9 mouse cellular contexts compared by ENCODE assay signal in the genomic region with DNA sequence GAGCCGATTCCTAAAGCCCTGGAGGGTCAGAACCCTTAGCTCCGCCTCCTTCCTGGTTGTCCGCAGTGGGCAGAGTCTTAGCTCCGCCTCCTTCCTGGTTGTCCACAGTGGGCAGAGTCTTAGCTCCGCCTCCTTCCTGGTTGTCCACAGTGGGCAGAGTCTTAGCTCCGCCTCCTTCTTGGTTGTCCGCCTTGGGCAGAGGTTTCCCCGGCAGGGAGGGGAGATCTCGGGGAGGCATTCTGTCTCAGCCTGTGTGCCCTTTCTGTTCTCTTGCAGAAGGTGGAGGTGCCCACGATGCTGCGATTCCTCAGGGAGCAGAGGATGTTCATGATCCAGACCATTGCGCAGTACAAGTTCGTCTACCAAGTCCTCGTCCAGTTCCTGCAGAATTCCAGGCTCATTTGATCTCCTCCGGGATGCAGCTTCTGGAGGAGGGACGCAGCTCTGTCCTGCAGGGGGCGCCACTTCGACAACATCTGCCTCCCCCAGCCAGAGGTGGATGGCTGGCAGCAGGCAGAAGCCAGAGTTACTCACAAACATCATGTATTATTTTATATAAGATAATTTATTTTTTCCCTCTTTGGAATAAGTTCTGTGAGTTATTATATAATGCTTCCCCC. TPM values are rescaled to one million over a fixed set of nuclear protein-coding genes. Genes with fewer than 3 reads are reported as not detected.
DNase-seq lines count a peak whose midpoint lies in the region; ATAC-seq and TF ChIP-seq lines count a peak whose summit lies in the region.
"Had no signal": no experiment of that assay in that cellular context is flagged by ENCODE, and none has a peak within 500 bp of the region (broad histone marks: within the 10 kb centered on the region; RNA-seq: fewer than 3 reads in every experiment).

No protein-coding gene starts in this region.

- no peak overlapping the region for H3K4me3 ChIP-seq in hindbrain, postnatal 0 days (ENCODE audit: low read length)
- H3K4me3 ChIP-seq in hindbrain, embryonic 12.5 days: no peak overlapping the region

- peak; percentile 33 for TF ChIP-seq CTCF in hindbrain, postnatal 0 days (IDR thresholded peaks at IDR 0.05; ENCODE audit: low read depth)

- no peaks in the 10 kb centered on the region for H3K9me3 ChIP-seq in hindbrain, postnatal 0 days (ENCODE audit: low read length)
- H3K9me3 ChIP-seq in hindbrain, embryonic 12.5 days (replicated peaks): no peaks in the 10 kb centered on the region

- no peaks in the 10 kb centered on the region for H3K36me3 ChIP-seq in hindbrain, postnatal 0 days (ENCODE audit: insufficient read depth, low read length)
- H3K36me3 ChIP-seq in hindbrain, embryonic 12.5 days: no peaks in the 10 kb centered on the region

- no peaks in the 10 kb centered on the region for H3K4me1 ChIP-seq in hindbrain, postnatal 0 days (ENCODE audit: insufficient read depth, low read length)
- peaks cover 12% of the 10 kb centered on the region for H3K4me1 ChIP-seq in hindbrain, embryonic 12.5 days

- DNase-seq in hindbrain, postnatal 0 days (ENCODE audit: low spot score): no peak
- DNase-seq in thymus, postnatal 14 days: peak; percentile 40
- no peak for DNase-seq in thymus, postnatal 0 days (ENCODE audit: low spot score)
- peak; percentile 6 for DNase-seq in c-Kit-negative CD71-positive TER-119-positive erythroid progenitor cells, embryonic 14.5 days (ENCODE audit: low read depth, low spot score)
- no peak for DNase-seq in embryo, embryonic 11 days
- DNase-seq in left cerebral cortex, adult 11 months (ENCODE audit: low spot score): no peak
- DNase-seq: thymus, postnatal 25 days had no signal

- no peak overlapping the region for H3K27ac ChIP-seq in hindbrain, postnatal 0 days
- H3K27ac ChIP-seq in hindbrain, embryonic 12.5 days: no peak overlapping the region

- no peak for ATAC-seq in hindbrain, postnatal 0 days
- no peak for ATAC-seq in hindbrain, embryonic 12.5 days (ENCODE audit: low FRiP score)
- ATAC-seq: midbrain, embryonic 16.5 days had no signal

- H3K4me2 ChIP-seq in hindbrain, postnatal 0 days (ENCODE audit: low read depth, low read length): no peak overlapping the region
- no peak overlapping the region for H3K4me2 ChIP-seq in hindbrain, embryonic 12.5 days (replicated peaks)

- no peaks in the 10 kb centered on the region for H3K27me3 ChIP-seq in hindbrain, postnatal 0 days (ENCODE audit: insufficient read depth, low read length)
- H3K27me3 ChIP-seq in hindbrain, embryonic 12.5 days: no peaks in the 10 kb centered on the region

- H3K9ac ChIP-seq in hindbrain, postnatal 0 days (replicated peaks; ENCODE audit: low read length): no peak overlapping the region
- no peak overlapping the region for H3K9ac ChIP-seq in hindbrain, embryonic 12.5 days

- 89% methylated on average over 18 of the region's 18 CpGs for WGBS in hindbrain, postnatal 0 days
- 88% methylated on average over 17 of the region's 18 CpGs for WGBS in hindbrain, embryonic 12.5 days

RNA-seq across cellular contexts. Expression of gene Smyd2, which starts 52.4 kb away (rescaled TPM):
- total RNA-seq in hindbrain, postnatal 0 days (2014; rRNA removed): 52.0 and 61.9 TPM in 2 replicates
- polyA plus RNA-seq in hindbrain, postnatal 0 days (2015; fragmentation: Nextera tagmentation; extraction: Ambion mirVana): 81.1 and 81.8 TPM in 2 replicates
- 46.2 and 49.8 TPM in 2 replicates for polyA plus RNA-seq in hindbrain, embryonic 12.5 days (2016; fragmentation: Nextera tagmentation; extraction: Ambion mirVana)
- 64.7 and 64.9 TPM in 2 replicates for polyA plus RNA-seq in thymus, postnatal 0 days (2015; fragmentation: Nextera tagmentation; extraction: Ambion mirVana)

Comparison
In these comparisons a context has a peak if more than half of its experiments do, and no peak if none do; other contexts are left out.
1. DNase-seq: peak in thymus, postnatal 14 days (single experiment) and c-Kit-negative CD71-positive TER-119-positive erythroid progenitor cells, embryonic 14.5 days (single experiment); none in hindbrain, postnatal 0 days (single experiment), thymus, postnatal 0 days (single experiment), embryo, embryonic 11 days (single experiment) and left cerebral cortex, adult 11 months (single experiment).